Mouse (Mus musculus): ENCODE results near the gene Bicra.

The Bicra gene

DNA sequence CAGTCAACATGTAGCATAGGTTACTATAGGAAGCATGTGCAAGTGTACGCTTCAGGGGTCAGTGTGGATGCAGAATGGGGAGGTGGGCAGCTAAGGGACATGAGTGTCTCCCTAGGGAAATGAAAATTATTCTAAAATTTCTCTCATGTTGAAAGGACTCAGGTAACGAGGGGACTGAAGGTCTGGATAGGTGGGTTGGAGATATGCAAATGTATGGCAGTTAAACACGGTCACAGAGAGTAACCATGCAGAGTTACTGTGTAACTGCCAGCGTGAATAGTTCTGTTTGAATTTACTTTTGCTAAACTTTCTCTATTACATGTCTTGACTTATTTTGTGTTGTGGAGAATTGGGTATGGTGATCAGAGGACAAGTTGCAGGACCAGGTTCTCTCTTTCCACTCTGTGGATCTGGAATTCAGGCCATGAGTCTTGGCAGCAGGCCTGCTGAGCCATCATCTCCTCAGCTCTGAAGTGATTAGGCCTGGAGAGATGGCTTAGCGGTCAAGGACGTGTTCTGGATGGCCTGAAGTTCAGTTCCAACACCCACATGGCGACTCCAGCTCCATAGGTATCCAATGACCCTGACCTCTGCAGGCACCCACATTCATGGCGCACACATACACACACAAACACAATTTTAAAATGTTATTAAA lies 33.1 kb downstream of the Bicra start:
- DNase-seq (ENCODE audit: low spot score), result no peak

DNA sequence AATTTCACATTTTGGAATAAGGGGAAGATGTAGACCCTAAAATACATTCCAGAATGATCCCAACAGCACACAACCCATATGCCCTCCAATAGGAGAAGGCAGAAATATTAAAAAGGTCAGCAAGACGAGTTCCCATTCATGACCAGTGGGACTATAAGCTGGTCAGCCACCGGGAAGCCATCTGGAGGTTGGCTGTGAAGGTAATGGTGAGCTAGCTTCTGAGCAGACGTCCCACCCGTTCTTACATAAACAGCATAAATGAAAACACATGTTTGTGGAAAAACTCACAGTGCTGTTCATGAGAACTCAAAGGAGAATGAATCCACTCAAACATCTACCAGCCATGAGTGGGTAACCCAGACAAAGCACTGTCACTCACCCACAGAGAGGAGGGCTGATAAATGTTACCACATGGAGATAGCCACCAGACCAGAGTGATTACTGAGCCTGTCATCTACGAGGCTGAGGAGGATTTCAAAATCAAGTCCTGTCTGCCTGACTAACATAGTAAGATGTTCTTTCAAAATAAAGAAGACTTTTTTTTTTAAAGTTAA lies 33.9 kb downstream of the Bicra start:
- DNase-seq (ENCODE audit: low spot score), result no peak

DNA sequence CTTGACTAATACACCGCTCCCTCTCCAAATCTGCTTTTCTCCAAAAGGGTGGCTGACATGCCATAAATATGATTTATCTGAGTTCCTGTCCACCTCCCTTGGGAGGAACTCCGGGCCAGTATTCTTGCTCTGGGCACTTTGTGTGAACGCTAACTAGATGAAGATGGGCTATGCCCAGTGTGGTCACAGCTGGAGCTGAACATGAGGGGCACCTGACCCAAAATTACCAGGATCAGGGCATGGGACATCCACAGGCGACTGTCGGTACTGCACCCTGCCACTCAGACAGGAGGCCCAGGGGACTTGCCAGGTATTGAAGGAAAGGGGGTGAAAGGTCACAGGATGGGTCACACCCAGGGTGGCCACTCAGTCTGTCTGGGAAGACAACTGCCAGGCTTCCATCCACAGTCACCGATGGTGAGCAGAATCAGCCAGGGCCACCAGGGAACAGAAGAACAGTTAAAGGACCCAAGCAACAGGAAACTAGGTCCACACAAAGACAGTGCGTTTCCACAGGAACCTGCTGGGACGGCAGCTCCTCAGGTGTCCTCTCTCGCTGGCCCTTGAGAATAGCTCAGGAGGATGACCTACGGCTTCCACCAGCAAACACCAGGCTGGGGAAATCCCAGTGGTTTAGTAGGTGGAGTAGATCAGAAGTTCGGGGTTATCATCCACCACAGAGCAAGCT lies 35.0 kb downstream of the Bicra start:
- DNase-seq (ENCODE audit: low spot score), result no peak

DNA sequence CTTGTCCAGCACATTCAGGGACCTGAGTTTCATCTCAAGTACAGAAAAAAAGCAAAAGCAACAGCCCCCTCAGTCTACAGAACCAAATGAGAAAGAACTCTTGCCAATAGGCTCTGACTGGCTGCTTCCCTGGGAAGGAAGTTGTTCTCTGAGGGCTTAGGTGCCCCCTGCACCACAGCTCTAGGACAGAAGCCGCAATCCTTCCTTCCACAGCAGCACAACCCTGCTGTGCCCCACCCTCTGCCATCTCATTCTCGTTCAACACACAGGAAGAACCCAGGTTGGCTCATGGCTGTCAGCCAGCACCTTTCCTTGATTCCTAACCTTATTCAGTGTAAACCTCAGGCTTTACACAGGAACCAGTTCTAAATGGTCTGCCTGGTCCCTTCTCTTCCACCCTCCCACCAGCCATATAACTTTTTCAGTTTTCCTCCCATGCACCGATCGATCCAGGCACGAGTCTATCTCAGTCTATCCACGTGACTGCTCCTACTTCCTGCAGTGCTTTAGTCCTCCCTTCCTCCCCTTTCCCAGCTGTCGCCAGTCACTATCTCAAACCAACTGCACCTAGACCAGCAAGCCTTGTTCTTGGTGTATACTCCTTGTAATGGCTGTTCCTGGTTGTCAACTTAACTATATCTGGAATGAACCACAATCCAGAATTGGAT lies 36.2 kb downstream of the Bicra start:
- no peak for DNase-seq (ENCODE audit: low spot score)

DNA sequence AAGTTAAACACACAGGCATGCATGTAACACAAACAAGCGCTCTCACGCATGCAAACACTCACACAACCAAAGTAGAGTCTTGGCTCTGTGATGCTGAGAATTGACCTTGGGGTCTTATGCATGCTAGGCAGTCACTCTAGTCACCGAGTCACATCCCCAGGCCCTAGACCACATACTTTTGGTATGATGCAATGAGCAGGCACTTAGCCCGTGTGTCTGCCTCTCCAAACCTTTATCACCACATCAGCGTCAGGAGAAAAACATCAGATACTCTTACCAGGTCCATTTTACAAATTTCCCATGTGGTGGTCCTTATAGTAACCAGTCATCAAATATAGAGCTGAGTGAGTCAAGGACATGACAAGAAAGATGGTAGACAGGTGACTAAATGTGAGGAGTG lies 37.1 kb downstream of the Bicra start:
- no peak for DNase-seq (ENCODE audit: low spot score)

DNA sequence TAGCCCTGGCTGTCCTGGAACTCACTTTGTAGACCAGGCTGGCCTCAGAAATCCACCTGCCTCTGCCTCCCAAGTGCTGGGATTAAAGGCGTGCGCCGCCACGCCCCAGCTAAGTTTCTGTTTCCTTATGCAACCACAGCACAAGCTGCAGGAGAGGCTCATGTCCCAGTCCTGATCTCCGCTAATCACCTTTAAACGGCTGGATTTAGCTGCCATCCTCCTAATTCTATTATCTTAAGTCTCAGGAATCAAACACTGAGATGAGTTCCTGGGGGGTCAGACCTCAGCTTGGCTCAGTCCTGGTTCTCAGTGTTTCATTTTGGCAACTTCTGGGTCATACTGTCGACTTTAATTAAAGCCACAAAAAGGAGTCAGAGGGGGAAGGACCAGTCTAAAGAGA lies 38.1 kb downstream of the Bicra start:
- DNase-seq (ENCODE audit: low spot score), result no peak

DNA sequence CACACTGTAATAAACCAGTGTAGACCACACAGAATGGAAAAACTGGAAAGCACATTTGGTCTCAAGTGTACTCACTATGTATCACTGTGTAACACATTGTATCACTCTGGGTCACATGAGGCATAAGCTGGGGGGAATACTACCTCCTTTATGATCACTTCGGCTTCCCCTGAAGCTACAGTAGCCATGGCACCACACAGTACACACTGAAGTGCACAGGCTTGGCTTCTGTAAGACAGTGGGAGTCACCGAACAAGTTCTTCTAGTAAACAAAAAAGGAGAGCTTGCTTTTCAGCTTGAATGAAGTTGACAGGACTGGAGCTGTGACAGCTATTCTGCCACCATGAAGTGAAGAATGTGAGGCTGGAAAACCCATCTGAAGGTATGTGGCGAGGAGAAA lies 42.7 kb downstream of the Bicra start:
- no peak for DNase-seq (ENCODE audit: low spot score)

DNA sequence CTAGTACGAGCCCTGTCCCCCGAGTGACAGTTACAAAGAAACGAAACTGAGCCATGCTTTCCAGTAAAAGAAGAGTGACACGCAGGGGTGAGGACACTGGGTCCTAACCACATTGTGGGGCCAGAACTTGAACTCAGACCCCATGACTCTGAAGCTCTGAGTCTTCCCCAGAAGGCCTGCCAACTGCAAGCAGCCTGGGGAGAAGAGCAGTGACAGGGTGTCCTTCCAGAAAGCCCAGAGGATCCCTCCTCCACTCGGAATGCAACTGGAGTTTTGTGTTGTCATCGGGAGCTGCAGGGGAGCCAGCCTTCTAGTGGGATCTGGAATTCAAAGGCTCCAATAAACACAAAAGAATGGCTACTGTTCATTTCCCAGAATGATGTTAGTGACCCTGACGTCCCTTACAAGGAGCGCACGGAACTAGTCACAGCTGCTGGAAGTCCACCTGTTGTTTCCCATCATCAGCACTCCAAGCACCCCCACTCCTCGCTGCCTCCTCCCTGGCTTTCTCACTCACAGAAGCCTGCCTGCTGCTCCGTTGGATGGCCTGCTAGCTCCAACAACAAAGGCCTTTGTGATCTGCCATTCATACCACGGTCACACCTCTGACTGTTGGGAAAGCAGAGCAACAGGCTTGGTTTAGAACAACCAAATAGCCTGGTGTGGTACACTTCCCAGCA lies 43.4 kb downstream of the Bicra start:
- DNase-seq (ENCODE audit: low spot score), result no peak

DNA sequence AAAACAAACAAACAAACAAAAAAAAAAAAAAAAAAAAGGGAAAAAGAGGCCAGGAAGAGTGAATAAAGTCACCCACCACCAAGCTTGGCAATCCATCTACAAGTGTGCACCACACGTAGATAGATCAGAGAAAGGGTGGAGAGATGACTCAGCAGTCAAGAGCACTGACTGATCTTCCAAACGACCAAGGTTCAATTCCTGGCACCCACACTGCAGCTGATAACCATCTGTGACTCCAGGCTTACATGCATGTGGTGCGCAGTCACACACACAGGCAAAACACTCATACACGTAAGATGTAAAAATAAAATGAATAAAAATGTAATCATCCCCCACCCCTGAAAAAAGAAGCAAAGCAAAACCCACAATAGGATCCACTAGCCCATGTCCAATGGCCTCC lies 44.7 kb downstream of the Bicra start:
- DNase-seq (ENCODE audit: low spot score), result no peak

DNA sequence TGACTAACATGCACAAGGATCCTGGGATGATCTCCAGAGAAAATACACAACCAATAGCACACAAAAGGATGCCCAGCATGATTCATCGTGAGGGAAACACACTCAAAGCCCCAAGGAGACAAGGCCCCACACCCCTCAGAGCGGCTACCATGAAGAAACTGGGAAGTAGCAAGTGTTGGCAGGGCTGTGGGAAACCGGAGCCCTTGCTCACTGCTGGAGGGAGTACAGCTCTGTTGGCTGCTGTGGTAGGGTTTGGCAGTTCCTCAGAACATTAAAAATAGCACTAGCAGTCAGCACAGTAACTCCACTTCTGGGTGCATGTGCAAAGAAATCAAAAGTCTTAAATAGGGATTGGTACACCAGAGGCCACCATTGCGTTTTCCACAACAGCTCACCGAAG lies 45.5 kb downstream of the Bicra start:
- DNase-seq (ENCODE audit: low spot score), result no peak

DNA sequence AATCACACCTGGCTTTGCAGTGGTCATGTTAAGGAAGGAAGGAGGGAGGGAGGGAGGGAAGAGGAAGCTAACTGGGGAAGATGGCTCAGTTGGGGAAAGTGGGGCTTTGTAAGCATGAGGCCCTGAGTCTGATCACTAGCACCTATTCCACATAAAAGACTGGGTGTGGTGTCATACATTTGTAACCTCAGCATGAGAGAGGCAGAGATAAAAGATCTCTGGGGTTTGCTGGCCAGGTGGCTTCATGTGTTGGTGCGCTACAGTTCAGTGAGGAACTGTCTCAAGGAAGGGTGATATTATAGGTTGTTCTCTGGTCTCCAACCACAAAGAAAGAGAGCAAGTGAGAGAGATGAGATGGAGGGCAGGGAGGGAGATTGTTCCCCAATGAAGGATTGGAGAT lies 46.0 kb downstream of the Bicra start:
- DNase-seq (ENCODE audit: low spot score), result no peak

DNA sequence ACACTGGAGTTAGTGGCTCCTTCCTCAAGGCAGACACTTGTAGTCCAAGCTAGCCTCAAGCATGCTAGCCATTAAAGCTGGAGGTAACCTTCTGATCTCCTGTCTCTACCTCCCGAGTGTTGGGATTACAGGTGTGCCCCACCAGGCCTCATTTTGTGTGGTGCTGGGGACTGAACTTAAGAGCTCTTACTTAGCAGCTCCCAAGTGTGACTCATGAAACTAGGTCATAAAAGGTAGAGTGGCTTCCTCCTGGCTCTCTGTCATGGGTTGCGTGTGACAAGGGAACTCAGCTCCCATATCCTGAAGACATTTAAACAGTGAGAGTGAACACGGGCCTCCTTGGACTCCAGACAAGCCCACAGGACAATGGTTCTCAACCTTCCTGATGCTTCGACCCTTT lies 53.9 kb downstream of the Bicra start:
- DNase-seq (ENCODE audit: low spot score), result no peak

DNA sequence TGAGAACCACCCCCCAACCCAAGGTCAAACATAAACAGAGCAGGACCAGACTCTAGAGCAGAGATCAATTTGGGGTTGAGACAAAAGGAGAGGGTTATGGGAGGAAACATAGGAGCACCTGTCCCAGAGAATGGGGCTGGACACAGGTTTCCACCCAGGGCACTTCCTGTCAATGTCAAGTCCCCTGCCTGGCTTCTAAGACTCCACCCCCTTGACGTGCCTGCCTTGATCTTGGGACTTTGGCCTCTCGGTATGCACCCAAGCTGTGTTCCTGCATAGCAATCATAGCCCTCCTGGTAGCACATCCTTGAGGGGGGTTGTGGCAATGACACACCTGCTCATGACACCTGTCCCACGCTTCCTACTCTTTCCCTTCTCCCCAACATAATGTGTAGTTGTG lies 54.6 kb downstream of the Bicra start:
- DNase-seq (ENCODE audit: low spot score), result peak; percentile 52

DNA sequence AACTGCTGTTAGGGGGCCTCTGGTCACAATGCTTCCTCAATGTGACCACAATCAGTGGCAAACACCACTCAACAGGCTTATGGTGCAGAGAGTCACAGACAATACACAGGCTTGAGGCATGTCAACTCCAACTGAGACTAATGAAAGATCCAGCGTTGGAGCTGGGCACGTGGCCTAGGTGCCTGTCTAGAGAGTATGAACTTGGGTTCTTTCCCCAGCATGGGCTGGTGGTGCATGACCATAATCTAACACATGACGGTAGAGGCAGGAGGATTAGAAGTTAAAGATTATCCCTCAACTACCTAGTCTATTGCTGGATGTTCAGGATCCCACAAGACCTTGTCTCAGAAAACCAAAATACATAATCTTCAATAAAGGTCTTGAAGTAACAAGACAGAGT lies 56.0 kb downstream of the Bicra start:
- no peak for DNase-seq (ENCODE audit: low spot score)

DNA sequence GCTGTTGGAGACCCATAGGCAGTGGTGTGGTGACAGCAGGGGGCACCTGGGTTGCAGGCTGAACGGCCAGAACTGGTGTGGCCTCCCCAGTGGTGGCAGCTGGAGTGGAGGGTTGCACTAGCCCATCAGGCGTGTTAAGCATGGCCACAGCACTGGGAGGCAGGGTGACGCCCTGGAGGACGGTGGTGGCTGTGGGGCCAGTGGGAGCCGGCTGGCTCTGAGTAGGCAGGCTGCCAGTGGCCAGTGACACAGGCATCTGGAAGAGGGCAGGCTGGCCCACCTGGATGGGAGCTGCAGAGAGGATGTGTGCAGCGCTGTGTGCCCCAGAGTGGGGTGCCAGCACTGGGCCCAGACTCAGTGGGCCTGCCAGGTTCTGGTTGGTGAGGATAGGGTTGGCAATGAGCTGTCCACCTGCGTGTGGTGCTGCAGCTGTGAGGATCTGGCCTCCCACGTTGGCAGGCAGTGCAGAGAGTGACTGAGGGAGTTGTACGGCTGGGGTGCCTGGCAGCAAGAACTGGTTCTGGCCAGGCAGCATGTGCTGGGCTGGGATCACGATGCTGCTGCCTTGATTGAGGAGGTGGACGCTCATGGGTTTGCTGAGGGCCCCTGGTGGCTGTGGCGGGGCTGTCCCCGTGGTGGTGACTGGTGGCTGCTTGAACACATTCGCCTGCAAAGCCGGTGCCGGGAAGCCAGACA lies 59.9 kb downstream of the Bicra start:
- DNase-seq (ENCODE audit: low spot score), result no peak

DNA sequence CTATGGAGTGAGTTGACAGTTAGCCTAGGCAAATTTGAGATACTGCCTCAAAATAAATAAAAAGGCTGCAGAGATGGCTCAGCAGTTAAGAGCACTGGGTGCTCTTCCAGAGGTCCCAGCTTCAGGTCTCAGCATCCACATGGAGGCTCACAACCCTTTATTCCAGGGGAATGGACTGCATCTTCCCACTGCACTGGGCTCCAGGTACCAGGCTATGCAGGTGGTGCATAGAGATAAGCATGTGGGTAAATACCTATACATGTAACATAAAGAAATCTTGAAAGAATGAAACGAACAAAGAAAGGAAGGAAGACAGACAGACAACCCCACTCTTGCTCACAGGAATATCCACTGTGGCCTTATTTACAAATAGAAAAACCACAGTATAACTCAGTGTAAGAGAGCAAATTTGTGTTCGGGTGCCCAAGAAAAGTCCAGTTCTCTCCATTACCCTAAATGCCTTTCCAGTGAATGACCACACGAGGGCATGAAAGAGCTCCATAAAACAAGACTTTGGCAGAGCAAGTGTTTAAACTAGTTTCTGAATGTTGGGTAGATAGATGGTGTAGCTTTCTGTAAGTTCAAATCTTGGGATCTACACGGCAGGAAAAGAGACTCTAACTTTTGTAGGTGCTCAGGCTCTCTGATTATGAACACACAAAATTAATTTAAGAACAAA lies 64.9 kb downstream of the Bicra start:
- no peak for DNase-seq (ENCODE audit: low spot score)

DNA sequence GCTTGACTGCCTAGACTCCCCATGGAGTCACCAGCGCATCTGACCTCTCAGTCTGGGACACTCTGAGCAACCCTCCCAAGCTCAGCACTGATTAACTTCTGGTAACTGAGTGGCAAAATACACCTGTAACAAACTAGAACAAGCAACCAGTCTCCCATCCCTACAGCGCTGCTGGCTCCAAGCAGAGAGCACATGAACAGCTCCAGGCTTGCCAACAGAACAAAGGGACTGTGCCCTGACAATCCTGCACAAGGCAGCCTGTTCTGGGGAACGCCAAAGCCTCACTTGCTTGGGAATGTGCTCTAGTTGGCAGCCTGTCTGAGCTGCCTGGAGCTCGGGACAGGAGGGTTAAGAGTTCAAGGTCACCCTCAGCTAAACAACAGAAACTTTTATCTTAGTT lies 66.2 kb downstream of the Bicra start:
- DNase-seq (ENCODE audit: low spot score), result no peak

DNA sequence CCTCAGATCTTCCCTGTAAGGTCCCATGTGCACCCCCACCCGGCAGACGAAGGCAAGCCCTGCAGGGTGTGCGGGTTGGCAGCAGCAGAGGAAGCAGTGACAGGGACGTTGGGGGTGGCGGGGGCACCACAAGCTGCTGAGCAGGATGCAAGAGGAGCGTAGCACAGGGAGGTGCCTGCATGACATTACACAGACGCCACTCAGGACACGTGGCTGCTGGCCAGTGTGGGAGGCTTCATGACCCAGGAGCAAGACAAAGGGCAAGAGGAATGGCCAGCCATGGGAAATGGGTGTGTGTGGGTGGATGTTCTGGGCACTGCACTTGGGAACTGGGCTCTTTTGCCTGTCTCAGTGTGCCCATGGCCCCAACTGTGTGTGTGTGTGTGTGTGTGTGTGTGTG lies 67.5 kb downstream of the Bicra start:
- no peak for DNase-seq (ENCODE audit: low spot score)

DNA sequence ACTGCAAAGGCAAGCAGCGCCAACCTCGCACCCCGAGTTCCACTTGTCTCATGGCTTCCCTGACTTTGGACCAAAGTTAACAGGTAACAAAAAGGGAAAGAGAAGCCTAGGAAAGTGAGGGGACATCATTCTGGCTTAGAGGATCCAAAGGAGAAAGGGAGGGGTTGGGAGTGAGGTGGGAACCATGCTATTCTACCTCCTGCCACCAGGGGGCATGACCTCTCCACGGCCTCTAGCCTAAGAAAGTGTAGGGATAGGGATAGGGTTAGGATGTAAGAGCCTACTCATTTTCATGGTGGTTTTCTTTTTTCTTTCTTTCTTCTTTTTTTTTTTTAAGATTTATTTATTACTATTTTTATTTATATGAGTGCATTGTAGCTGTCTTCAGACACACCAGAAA lies 71.8 kb downstream of the Bicra start:
- DNase-seq (ENCODE audit: low spot score), result no peak

DNA sequence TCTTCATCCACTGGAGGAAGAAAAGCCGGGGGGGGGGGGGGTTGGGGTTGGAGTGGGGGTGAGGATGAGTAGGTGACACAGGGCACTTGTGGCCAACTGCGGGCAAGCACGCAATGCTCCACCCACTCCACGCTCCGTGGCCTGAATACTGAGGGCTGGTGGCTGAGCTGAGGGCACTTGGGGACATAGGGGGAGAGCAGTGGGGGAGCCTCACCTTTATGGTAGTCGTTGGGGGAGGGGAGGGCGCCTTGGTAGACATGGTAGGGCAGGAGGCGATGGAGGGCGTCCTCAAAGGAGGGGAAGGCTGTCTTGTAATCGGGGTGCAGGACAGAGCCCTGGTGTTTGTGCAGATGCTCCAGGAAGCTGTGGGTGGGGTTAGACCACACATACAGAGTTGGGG lies 72.3 kb downstream of the Bicra start:
- DNase-seq (ENCODE audit: low spot score), result no peak

DNA sequence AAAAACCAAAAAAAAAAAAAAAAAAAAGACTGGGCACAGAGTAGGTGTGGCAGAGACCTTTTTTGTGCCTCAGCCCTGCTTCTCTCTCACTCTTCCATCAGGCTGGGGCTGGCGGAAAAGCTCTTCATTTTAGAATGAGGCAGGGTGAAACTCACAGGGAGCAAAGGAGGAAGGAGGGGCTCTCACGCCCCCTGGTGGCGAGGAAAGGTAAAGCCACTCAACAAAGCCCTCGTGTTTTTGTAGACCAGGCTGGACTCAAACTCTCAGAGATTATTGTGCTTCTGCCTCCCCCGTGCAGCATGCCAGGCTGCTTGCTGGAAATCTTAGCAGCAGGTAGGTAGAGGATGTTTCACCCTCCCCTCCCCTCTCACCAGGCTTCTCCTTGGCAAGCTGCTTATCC lies 73.0 kb downstream of the Bicra start:
- no peak for DNase-seq (ENCODE audit: low spot score)

DNA sequence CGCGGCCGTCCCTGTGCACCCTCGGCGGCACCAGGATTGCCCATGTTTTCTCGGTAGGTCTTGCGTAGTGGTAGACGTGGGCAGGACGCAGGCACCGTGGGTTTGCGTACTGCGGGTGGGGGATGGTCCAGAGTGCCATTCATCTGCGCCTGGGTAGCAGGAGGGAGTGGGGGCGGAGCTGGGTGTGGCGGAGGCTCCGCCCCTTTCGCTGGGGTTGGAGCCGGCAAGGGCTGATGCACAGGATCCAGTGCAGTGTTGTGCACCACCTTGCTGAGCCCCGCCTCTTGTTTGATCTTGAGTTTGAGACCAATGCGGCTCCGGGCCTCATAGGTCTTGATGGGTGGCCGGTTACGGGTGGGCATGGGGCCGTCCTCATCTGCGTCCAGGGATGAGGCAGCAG lies 75.5 kb downstream of the Bicra start:
- DNase-seq (ENCODE audit: low spot score), result no peak

All from yolk sac, embryonic 10.5 days (tissue).